Mouse (Mus musculus): Measurements from ENCODE around the gene Adam1a.

- TF ChIP-seq CTCF (IDR thresholded peaks at IDR 0.05; ENCODE audit: borderline replicate concordance, extremely low read depth, insufficient read depth, insufficient read length): no peak
- no peak for TF ChIP-seq POLR2A (IDR thresholded peaks at IDR 0.05; ENCODE audit: borderline replicate concordance, extremely low read depth, insufficient read depth, insufficient read length, poor library complexity, severe bottlenecking)
These were observed 38.4 kb downstream of the Adam1a start for GRCm38 (mm10) chr5:121506846-121507245.
